Mouse (Mus musculus): ENCODE results near the gene Cwf19l2. TPM values are rescaled to one million over a fixed set of nuclear protein-coding genes. Genes with fewer than 3 reads are reported as not detected.
A peak's percentile ranks its signal among the peaks of the same experiment; 100 is the strongest.
"Not testable (repeated sequence)": the region's sequence is repeated elsewhere in the genome, so short reads cannot be mapped to it uniquely, and the experiment has no call there.

The Cwf19l2 gene
- polyA plus RNA-seq (2016; fragmentation: Nextera tagmentation; extraction: Ambion mirVana), result 15.0 and 16.1 TPM in 2 replicates

DNA sequence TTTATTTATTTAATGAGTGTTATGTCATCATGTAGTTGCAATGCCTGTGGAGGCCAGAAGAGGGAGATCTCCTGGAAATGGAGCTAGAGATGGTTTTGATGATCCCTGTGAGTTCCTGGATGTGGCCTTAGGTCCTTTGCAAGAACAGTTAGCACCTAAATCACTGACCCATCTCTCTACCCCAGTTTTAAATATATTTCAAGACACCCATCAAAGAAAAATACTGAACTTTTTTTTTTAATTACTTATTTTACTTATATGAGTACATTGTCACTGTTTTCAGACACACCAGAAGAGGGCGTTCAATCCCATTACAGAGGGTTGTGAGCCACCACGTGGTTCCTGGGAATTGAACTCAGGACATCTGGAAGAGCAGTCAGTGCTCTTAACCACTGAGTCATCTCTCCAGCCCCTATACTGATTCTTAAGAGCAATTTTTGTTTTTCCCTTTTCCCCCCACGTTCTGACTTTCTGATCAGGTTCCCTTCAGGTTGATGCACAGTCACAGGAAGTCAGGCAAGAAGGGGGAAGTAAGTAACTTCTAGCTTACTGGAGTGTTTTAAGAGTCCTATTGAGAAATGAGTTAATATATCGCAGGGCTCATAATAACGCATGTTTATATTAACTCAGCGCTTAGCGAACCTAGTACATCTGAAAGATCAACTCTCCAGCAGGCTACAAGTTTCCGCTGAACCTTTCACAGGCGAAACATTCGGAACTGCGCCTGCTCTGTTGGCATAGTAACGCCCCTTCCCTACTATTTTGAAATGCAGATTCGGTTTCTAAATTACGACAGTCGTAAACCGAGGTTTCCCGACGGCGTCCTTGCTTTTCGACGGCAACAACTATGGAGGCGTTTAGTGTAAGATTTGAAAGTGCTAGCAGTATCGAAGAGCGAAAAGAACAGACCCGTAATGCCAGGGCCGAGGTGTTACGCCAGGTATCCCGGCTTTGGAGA lies at the start of gene Cwf19l2:
Cwf19l2 (plus strand) TSS at position 342 of the 958 bp plus-strand sequence.
- peak; percentile 81 for DNase-seq (ENCODE audit: low spot score)
- H3K27me3 ChIP-seq (replicated peaks; ENCODE audit: low read depth, poor library complexity, severe bottlenecking), result no peaks in the 10 kb centered on the region
- no peaks in the 10 kb centered on the region for H3K9me3 ChIP-seq
- 0 out of 2 replicates have a peak, but pooled peaks cover 3% of the 10 kb centered on the region for H3K4me1 ChIP-seq
- peaks cover 6% of the 10 kb centered on the region; the same call in 1 of the 2 replicates for H3K36me3 ChIP-seq (replicated peaks)
- peak within 1 kb of the TSS; percentile 78 for H3K27ac ChIP-seq (replicated peaks)
- WGBS, result under 1% methylated on average over 28 of the region's 28 CpGs
- H3K4me3 ChIP-seq, result peak within 1 kb of the TSS; percentile 73

DNA sequence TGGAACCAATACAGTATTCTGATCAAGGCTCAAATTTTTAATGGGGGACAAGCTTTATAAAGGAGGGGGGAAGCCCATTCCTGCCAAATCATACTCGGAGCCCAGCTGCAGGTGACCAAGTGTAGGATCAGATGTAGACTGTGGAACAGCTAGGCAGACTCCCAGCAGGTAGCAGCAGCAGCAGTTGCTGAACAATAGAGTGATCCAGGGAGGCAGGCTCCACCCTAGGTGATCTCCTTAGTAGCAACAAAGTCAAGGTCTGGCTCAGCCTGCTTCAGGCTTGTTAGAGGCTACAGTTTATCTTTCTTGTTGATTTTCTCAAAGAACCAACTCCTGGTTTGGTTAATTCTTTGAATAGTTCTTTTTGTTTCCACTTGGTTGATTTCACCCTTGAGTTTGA lies 27.1 kb upstream of the Cwf19l2 start:
- H3K4me1 ChIP-seq; H3K27ac ChIP-seq (replicated peaks); DNase-seq (ENCODE audit: low spot score); H3K4me3 ChIP-seq; H3K27me3 ChIP-seq (replicated peaks; ENCODE audit: low read depth, poor library complexity, severe bottlenecking); H3K9me3 ChIP-seq: not testable (repeated sequence)
- 43% methylated on average over 1 of the region's 1 CpGs for WGBS
- H3K36me3 ChIP-seq (replicated peaks), result peaks cover 38% of the 10 kb centered on the region

DNA sequence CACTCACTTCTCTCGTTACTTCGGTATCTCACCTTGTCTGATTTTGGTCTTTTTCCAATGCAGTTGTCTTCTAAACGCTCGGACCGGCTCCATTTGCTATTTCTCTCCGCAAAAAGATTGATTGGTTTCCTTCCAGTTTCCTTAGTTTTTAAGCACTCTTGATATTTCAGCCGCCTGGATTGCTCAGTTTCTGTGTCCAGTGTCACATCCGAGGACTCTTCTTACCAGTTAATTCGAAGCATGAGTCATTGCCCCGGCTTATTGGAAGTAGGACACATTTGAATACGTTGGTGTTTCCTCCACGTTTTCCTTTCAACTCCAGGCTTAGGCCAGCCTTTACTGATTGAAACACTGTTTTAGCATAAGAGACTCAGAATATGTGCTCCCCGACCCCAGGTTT lies 980 bp downstream of the Cwf19l2 start:
- H3K36me3 ChIP-seq (replicated peaks), result peaks cover 6% of the 10 kb centered on the region; the same call in 1 of the 2 replicates
- no peaks in the 10 kb centered on the region for H3K27me3 ChIP-seq (replicated peaks; ENCODE audit: low read depth, poor library complexity, severe bottlenecking)
- no peaks in the 10 kb centered on the region for H3K9me3 ChIP-seq
- peak overlapping the region; percentile 78 for H3K27ac ChIP-seq (replicated peaks)
- peak overlapping the region; percentile 73 for H3K4me3 ChIP-seq
- DNase-seq (ENCODE audit: low spot score), result peak; percentile 15
- 2% methylated on average over 13 of the region's 13 CpGs for WGBS
- H3K4me1 ChIP-seq, result 0 out of 2 replicates have a peak, but pooled peaks cover 3% of the 10 kb centered on the region

DNA sequence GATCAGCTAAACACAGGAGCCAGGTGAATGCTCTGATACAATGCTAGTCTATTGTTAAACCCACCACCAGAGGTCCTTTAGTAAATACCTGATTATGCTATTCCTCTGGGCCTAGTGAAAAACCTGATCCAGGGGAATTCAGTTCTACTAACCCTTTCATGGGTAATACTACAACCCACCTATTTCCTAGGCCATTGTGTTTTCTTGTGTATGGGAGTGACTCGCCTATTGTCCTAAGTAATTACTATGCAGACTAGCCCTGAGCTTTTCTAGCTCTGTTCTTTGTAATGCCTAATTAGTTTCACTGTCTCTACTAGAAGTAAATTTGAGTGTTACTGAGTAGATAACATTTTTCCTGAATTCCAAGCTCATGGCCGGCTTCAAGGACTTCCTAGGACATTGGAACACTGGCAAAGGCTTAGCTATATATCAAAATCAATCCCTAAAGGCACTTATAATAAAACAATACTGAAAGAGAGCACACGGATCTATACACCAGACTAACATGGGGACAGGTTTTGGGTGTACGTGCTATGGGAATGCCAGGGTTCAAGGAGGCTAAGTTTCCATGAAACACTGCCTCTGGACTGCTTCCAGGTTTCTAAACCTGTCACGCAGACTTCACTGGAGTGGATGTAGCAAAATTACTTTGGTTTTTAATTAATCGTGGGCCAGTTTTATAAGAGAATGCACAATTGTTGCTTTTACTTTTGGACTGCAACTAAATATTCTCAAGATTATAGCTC lies 36.3 kb downstream of the Cwf19l2 start:
- H3K4me3 ChIP-seq, result not testable (repeated sequence)

DNA sequence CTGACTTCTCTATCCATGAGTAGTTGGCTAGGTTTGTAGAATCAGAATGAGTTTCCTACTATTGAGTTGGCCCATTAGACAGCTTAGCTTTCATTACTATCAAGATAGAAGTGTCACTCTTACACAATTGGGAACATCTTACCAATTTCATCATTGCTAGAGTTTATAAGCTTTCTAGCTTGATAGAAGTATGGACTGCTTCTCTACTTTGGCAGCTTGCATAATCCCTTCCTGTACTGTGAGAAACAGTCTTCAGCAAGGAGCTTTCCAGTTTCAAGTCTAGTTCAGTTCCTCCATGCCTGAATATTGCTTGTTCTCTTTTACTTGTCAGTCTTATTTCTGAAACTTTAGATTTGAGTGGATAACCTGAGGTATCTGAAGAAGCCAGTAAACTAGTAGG lies 68.5 kb downstream of the Cwf19l2 start:
- no peak overlapping the region for H3K4me3 ChIP-seq
- H3K27me3 ChIP-seq (replicated peaks; ENCODE audit: low read depth, poor library complexity, severe bottlenecking), result no peaks in the 10 kb centered on the region
- DNase-seq (ENCODE audit: low spot score), result no peak
- no peaks in the 10 kb centered on the region for H3K4me1 ChIP-seq
- peaks cover 29% of the 10 kb centered on the region for H3K36me3 ChIP-seq (replicated peaks)
- no peaks in the 10 kb centered on the region for H3K9me3 ChIP-seq
- no peak overlapping the region for H3K27ac ChIP-seq (replicated peaks)

More for the DNA sequence above, 36.3 kb downstream of the Cwf19l2 start:
- H3K27me3 ChIP-seq (replicated peaks; ENCODE audit: low read depth, poor library complexity, severe bottlenecking); H3K27ac ChIP-seq (replicated peaks); DNase-seq (ENCODE audit: low spot score); H3K4me1 ChIP-seq; H3K9me3 ChIP-seq; H3K36me3 ChIP-seq (replicated peaks): not testable (repeated sequence)
- 88% methylated on average over 6 of the region's 6 CpGs for WGBS

DNA sequence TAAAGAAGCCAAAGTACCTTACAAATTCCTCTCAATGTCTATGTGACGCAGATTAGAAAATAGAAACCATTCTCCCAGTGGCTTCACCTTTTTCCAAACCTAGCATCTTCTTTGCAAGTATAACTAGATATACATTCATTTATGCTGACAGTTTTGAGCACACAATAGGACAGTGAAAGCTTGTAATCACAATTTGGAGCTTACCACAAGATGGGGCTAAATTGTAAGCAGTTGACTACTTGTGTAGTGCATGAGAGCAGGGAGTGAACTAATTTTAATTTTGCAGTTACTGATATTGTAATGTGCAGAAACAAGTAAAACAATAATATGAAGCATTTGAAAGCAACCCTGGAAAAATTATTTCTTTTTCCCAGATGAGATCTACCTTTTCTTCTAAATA lies 115.3 kb downstream of the Cwf19l2 start:
- Histone ChIP-seq H3K27ac (replicated peaks) (no peak overlapping the region), H3K9me3 (no peaks in the 10 kb centered on the region), H3K4me1 (no peaks in the 10 kb centered on the region), H3K36me3 (replicated peaks) (no peaks in the 10 kb centered on the region), H3K4me3 (no peak overlapping the region), H3K27me3 (replicated peaks; ENCODE audit: low read depth, poor library complexity, severe bottlenecking) (no peaks in the 10 kb centered on the region)
- no peak for DNase-seq (ENCODE audit: low spot score)
- 92% methylated on average over 1 of the region's 1 CpGs for WGBS

DNA sequence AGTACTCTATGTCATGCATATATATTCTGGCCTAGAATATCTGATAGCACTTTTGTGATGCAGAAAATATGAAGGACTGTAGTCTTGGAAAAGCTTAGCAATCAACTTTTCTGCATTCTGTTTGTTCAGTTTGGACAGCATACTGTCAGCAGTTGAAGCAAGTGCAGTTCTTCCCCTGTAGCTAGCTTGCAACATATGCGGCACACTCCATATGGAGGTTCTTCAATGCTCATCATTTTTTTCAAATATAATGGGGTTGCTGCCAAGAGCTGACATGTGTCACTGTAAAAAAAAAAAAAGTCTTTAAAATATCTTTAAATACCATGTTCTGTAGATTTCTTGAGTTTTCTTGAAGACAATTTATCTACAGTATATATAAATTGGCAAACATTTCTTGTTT lies 115.8 kb downstream of the Cwf19l2 start:
- H3K9me3 ChIP-seq, result no peaks in the 10 kb centered on the region
- no peaks in the 10 kb centered on the region for H3K4me1 ChIP-seq
- 93% methylated on average over 1 of the region's 1 CpGs for WGBS
- H3K27me3 ChIP-seq (replicated peaks; ENCODE audit: low read depth, poor library complexity, severe bottlenecking), result no peaks in the 10 kb centered on the region
- H3K4me3 ChIP-seq, result no peak overlapping the region
- H3K27ac ChIP-seq (replicated peaks), result no peak overlapping the region
- DNase-seq (ENCODE audit: low spot score), result no peak
- H3K36me3 ChIP-seq (replicated peaks), result no peaks in the 10 kb centered on the region

DNA sequence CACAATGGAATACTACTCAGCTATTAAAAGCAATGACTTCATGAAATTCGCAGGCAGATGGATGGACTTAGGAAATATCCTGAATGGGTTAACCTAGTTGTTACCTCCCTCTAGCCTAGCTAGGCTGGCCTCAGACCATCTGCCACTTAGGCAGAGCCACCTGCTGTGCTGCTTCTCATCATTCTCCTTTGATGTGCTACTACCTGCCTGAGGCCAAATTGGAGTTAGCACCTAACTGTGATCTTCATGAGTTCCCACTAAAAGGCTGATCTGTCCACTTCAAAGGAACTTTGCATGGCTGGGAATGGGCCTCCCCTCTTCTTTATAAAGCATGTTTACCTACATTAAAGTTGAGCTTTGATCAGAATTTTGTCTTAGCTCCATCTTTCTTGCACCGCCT lies 117.6 kb downstream of the Cwf19l2 start:
- 89% methylated on average over 2 of the region's 2 CpGs for WGBS
- no peaks in the 10 kb centered on the region for H3K9me3 ChIP-seq
- H3K36me3 ChIP-seq (replicated peaks), result no peaks in the 10 kb centered on the region
- no peaks in the 10 kb centered on the region for H3K27me3 ChIP-seq (replicated peaks; ENCODE audit: low read depth, poor library complexity, severe bottlenecking)
- H3K4me1 ChIP-seq, result no peaks in the 10 kb centered on the region
- no peak overlapping the region for H3K4me3 ChIP-seq
- no peak for DNase-seq (ENCODE audit: low spot score)
- no peak overlapping the region for H3K27ac ChIP-seq (replicated peaks)

Other genes with a start within 250 kb of the Cwf19l2 start
- gene Alkbh8, start 68.5 kb upstream of the Cwf19l2 start, polyA plus RNA-seq (2016; fragmentation: Nextera tagmentation; extraction: Ambion mirVana), result 33.4 and 34.7 TPM in 2 replicates
- gene Gucy1a2, start 129.2 kb downstream of the Cwf19l2 start, polyA plus RNA-seq (2016; fragmentation: Nextera tagmentation; extraction: Ambion mirVana), result 3.1 and 3.5 TPM in 2 replicates

All from embryonic facial prominence, embryonic 10.5 days (tissue).